Mouse (Mus musculus) mesoderm, embryonic 11.5 days (tissue): ENCODE measurements around the gene Olfr115.

Experiments
- DNase-seq: peaks from one replicate; pipeline ENCODE4 v3.0.0-alpha.2; 2012; ENCODE audit warnings: low read depth, low spot score

Olfr115 gene

DNA sequence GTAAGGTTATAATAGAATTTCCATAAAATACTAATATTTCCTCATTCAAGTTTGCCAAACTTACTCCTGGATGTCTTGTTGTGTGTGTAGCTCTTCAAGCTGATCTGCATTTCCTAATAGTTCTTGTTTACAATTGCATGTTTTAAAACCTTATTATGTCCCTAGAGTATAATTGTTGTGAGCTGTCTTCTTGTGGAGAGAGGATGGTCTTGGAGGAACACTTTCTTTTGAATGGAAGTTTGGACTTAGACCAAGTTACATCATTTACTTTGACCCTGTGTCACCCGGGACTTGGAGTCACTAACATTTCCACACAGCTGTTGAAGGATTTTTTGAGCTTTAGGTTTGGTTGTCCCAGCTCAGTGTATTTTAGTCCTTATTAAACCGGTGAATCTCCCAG, at the start of gene Olfr115, which contains the start of gene Olfr116:
Olfr115 (minus strand) TSS at position 101 of the 400 bp plus-strand sequence.
Olfr116 (minus strand) TSS at position 191 of the 400 bp plus-strand sequence.
- no peak for DNase-seq

DNA sequence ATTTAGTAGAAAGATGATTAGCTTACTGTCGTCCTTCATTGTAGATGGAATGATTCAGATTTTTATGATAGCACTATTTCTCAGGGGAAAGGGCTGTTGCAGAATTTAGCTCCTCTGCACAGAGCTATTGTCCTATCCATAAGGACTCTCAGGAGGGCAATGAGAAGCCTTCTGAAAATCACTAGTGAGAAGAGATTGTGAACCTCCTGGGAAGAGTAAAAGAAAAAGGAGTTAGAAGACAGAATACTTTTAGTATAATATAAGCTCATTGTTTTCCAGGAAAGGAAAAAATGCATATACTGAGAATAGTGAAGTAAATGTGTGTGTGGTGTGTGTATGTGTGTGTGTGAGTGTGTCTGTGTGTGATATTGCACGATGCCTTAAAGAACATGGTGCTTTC, 39.8 kb upstream of the Olfr115 start, which contains the start of gene Olfr118:
Olfr118 (plus strand) TSS at position 301 of the 400 bp plus-strand sequence.
- DNase-seq = no peak

- no peak for DNase-seq
Measured at GRCm38 (mm10) chr17:37663682-37664081, 36.8 kb upstream of the Olfr115 start, which contains the start of gene Olfr117. Gene Olfr117, minus strand, starts transcription at chr17:37663782.

DNA sequence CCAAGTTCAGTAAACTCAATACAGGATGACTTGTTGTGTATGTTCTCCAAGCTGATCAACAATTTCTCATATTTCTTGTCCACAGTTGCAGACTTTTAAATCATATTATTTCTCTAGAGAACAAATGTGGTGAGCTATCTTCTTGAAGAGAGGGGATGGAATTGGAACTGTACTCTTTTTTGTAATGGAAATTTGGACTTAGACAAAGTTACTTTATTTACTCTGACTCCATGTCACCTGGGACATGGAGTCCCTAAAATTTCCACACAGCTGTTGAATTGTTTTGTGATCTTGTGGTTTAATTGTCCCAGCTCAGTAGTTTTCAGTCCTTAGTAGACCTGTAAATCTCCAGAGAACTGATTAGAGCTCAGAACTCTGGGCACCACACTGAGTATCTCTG, 34.3 kb downstream of the Olfr115 start, which contains the start of gene Olfr114:
Olfr114 (minus strand) TSS at position 101 of the 400 bp plus-strand sequence.
- no peak for DNase-seq

GRCm38 (mm10) chr17:37577563-37577962, 49.3 kb downstream of the Olfr115 start, which contains the start of gene Olfr113:
Gene Olfr113, minus strand, starts transcription at chr17:37577663.
- no peak for DNase-seq

DNA sequence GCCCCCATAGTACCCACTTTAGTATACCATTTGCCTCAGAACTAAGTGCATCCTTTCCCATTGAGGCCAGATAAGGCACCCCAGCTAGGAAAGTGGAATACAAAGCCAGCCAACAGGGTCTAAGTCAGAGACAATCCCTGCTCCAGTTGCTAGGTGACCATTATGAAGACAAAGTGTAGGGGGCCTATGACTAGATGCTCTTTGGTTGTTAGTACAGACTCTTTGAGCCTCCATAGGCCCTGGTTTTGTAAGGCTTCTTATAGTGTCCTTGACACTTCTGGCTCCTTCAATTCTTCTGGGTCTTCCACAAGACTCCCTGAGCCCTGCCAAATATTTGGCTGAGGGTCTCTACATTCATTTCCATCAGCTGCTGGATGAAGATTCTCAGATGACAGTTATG, 57.6 kb downstream of the Olfr115 start, which contains the start of gene Olfr112:
Olfr112 (minus strand) TSS at position 101 of the 400 bp plus-strand sequence.
- DNase-seq = no peak
